Mouse (Mus musculus) midbrain, embryonic 14.5 days (tissue): Measurements from ENCODE around the gene Cmss1. TPM values are rescaled to one million over a fixed set of nuclear protein-coding genes. Genes with fewer than 3 reads are reported as not detected.

ENCODE experiments used
- ATAC-seq: fragments of 200-750 bp; cut with Nextera tagmentation; 2 replicates; pipeline ENCODE4 v1.8.0; 2017; ENCODE audit warnings: moderate number of reproducible peaks, moderate library complexity; ENCODE audit not compliant: low FRiP score, low TSS enrichment
- DNase-seq: peaks from one replicate; pipeline ENCODE4 v3.0.0-alpha.2; 2015
- H3K27ac ChIP-seq: fragments of 300-500 bp; sonication (generic); replicated peaks from 2 replicates; pipeline ENCODE4 v1.5.1; 2014; ENCODE audit warnings: mild to moderate bottlenecking, low read depth, low read length, moderate library complexity
- H3K27me3 ChIP-seq: fragments of 300-500 bp; sonication (generic); 2 replicates; pipeline ENCODE4 v1.6.1; 2014; ENCODE audit warnings: low read length, control low read depth, mixed read lengths; ENCODE audit not compliant: control insufficient read depth, insufficient read depth
- H3K36me3 ChIP-seq: fragments of 300-500 bp; sonication (generic); 2 replicates; pipeline ENCODE4 v1.6.1; 2014; ENCODE audit warnings: low read length, control low read depth; ENCODE audit not compliant: control insufficient read depth, insufficient read depth
- H3K4me1 ChIP-seq: fragments of 300-500 bp; sonication (generic); 2 replicates; pipeline ENCODE4 v1.6.1; 2014; ENCODE audit warnings: mild to moderate bottlenecking, antibody characterized with exemption, low read length, control low read depth; ENCODE audit not compliant: control insufficient read depth, insufficient read depth
- H3K4me2 ChIP-seq: fragments of 300-500 bp; sonication (generic); 2 replicates; pipeline ENCODE4 v1.6.1; 2014; ENCODE audit warnings: mild to moderate bottlenecking, low read length, moderate library complexity
- H3K4me3 ChIP-seq: fragments of 300-500 bp; sonication (generic); replicated peaks from 2 replicates; pipeline ENCODE4 v1.5.1; 2014; ENCODE audit warnings: low read depth, low read length
- H3K9ac ChIP-seq: fragments of 300-500 bp; sonication (generic); replicated peaks from 2 replicates; pipeline ENCODE4 v1.6.1; 2014; ENCODE audit warnings: mild to moderate bottlenecking, low read length, moderate library complexity
- H3K9me3 ChIP-seq: fragments of 300-500 bp; sonication (generic); 2 replicates; pipeline ENCODE4 v1.6.1; 2016; ENCODE audit warnings: low read length, control low read depth, mixed read lengths; ENCODE audit not compliant: control insufficient read depth
- WGBS: fragments of 180-500 bp; shearing (Covaris S2); extraction: QIAGEN DNeasy Blood & Tissue Kit; methylation state at CpG from one replicate; pipeline ENCODE4 v1.1.7; 2014; 5-methylcytosine and 5-hydroxymethylcytosine counted together
- polyA plus RNA-seq: library from polyadenylated mRNA; unstranded; fragments of >200 nt; fragmentation: Nextera tagmentation; extraction: Ambion mirVana; gene quantifications from 2 replicates; pipeline ENCODE4 v1.2.1, GENCODE M21; 2014

The Cmss1 gene
- polyA plus RNA-seq, 1 experiment from 2014 or later = 38.2 TPM

DNA sequence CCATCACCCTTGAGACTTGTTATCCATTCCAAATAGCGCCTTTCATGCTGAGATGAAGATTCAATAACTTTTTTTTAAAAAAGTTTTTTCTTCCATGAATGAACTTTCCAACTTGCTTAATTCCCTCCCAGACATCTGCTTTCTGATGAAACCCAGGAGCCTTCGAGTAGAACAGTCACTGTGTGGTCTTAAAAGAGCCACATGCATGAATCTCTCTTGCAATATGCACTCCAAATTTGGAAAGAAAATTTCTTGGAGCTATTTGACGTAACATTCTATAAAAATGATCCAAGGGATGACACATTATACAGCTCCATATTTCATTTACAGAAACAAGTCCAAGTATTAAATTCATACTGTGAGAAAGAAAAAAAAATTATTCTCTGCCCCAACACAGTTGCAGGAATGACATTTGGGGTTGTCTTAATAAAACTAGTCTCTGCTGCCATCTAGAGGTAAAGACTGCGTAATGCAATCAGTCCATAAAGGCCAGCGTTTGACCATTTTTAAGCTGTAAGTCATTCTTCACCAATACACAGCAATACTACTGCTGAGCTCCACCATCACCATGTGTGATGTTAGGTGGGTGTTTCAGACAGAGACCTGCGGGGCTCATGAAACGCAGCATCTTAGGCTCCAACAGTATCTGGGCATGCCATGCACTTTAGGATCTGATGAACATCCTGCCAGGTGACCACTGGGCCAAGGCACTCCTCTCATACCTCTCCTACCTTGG lies 13.1 kb downstream of the Cmss1 start:
- WGBS = 44% methylated on average over 7 of the region's 7 CpGs
- peak; percentile 46; the same call in 1 of the 2 replicates for ATAC-seq
- Histone ChIP-seq H3K4me3 (no peak overlapping the region), H3K4me1 (no peaks in the 10 kb centered on the region), H3K4me2 (no peak overlapping the region), H3K27me3 (no peaks in the 10 kb centered on the region), H3K27ac (no peak overlapping the region), H3K9ac (no peak overlapping the region), H3K36me3 (no peaks in the 10 kb centered on the region), H3K9me3 (no peaks in the 10 kb centered on the region)
- peak; percentile 89 for DNase-seq

DNA sequence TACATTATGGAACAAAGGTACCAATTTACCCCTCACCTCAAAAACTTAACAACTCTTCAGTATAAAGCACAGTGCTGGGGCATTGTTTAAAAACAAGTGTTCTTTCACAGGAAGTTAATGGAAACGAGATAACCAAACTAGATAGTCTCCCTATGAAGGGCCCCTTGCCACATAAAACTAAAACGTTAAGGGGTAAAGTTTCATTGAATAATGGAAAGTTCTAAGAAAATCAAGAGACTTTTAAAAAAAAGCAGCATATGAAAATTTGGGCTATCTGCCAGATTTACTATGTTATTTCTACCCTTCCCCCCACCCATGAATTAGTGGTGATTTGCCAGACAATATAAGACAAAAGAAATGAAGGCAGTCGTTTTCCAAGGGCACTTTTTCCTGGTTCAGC lies 21.5 kb downstream of the Cmss1 start:
- H3K27ac ChIP-seq = no peak overlapping the region

DNA sequence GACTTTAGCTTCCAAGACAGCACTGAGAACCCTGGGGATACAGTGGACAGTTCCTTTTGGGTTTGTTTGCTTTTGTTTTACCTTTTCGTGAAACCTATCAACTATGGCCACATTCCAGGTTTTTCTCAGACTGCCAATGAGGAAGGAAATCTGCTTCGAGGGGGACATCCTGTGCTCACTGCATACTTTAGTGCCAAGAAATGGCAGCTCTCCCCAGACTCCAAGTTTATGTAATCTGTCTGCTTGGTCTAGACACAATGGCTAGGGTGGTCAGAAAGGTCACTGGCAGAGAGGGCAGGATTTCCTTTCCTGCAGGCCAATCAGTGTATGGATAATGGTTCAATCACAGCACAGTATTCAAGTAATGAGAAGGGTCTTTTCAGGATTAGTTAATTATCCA lies 24.7 kb downstream of the Cmss1 start:
- no peaks in the 10 kb centered on the region for H3K27me3 ChIP-seq
- no peak overlapping the region for H3K4me2 ChIP-seq
- 94% methylated on average over 2 of the region's 2 CpGs for WGBS
- no peaks in the 10 kb centered on the region for H3K4me1 ChIP-seq
- no peak overlapping the region for H3K27ac ChIP-seq
- no peaks in the 10 kb centered on the region for H3K36me3 ChIP-seq
- H3K9ac ChIP-seq = no peak overlapping the region
- H3K9me3 ChIP-seq = no peaks in the 10 kb centered on the region
- DNase-seq (no peak), ATAC-seq (no peak)
- no peak overlapping the region for H3K4me3 ChIP-seq

More for the DNA sequence above, 21.5 kb downstream of the Cmss1 start:
- no peak overlapping the region for H3K4me2 ChIP-seq
- no peak for ATAC-seq
- H3K4me3 ChIP-seq = no peak overlapping the region
- no peaks in the 10 kb centered on the region for H3K27me3 ChIP-seq
- H3K9me3 ChIP-seq = no peaks in the 10 kb centered on the region
- H3K36me3 ChIP-seq = no peaks in the 10 kb centered on the region
- DNase-seq = no peak
- 85% methylated on average over 3 of the region's 3 CpGs for WGBS
- H3K9ac ChIP-seq = no peak overlapping the region
- no peaks in the 10 kb centered on the region for H3K4me1 ChIP-seq

DNA sequence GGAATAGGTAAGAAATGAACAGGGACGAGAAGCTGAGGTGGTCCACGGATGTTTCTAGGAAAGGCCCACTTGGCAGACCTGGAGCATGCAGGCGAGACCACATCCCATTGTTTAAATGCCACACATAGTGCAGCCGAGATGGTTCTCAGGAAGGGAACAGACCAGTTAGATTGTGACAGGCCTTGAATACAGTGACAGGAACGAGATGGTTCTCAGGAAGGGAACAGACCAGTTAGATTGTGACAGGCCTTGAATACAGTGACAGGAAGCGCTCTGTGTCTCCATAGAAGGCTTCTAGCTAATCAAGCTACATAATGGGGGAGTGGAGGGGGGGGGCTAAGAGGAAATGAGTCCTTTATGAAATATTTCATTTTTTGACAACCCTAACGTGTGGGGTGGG lies 26.6 kb downstream of the Cmss1 start:
- Histone ChIP-seq H3K27ac (no peak overlapping the region), H3K36me3 (no peaks in the 10 kb centered on the region), H3K27me3 (no peaks in the 10 kb centered on the region), H3K9me3 (no peaks in the 10 kb centered on the region), H3K4me2 (no peak overlapping the region), H3K4me1 (no peaks in the 10 kb centered on the region), H3K4me3 (no peak overlapping the region), H3K9ac (no peak overlapping the region)
- no peak for DNase-seq
- 75% methylated on average over 7 of the region's 7 CpGs for WGBS
- ATAC-seq = no peak

DNA sequence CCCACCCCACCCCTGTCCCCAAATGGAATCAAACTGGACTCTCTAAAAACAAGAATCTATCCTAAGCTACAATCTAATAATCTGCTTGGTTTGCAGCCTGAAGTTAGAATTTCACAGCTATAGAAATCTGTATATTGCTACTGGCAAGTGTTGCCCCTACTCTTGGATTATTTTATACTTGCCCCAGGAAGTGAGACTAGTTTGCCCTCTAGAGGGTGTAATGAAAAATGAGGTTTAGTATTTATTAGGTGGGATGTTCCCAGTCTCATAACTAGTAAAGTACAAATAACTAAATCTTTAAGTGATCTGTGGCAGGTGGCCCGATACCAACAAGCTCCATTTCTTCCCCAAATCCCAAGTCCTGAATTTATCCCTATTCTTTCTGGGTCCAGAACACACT lies 29.1 kb downstream of the Cmss1 start:
- H3K9ac ChIP-seq = no peak overlapping the region
- 93% methylated on average over 1 of the region's 1 CpGs for WGBS
- no peak overlapping the region for H3K4me3 ChIP-seq
- H3K4me2 ChIP-seq = no peak overlapping the region
- H3K36me3 ChIP-seq = no peaks in the 10 kb centered on the region
- H3K27ac ChIP-seq = no peak overlapping the region
- no peak for DNase-seq
- H3K27me3 ChIP-seq = no peaks in the 10 kb centered on the region
- ATAC-seq = no peak
- H3K4me1 ChIP-seq = no peaks in the 10 kb centered on the region
- no peaks in the 10 kb centered on the region for H3K9me3 ChIP-seq

DNA sequence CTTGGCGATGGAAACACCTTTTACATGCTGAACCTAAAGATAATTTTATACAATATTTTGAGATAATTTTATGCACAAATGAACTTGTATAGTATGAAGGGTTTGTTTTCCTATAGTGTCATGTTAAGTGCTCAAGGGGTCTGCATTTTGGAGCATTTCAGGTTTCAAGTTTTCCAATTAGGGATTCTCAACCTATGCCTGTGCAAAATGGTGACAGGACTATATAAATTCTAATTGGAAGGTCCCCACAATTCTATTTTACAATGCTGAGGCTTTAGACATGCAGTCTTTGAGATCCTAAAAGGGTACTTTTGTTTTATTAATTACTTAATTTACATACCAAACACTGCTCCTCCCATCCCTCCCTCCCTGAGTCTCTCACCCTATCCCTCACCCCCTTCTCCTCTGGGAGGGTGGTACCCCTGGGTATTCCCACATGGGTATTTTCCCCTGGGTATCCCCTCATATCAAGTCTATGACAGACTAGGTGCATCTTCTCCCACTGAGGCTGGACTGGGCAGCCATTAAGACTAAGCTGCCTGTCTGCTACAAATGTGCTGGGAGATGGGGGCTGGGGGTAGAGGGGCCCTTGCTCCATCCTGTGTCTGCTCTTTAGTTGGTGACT lies 30.8 kb downstream of the Cmss1 start:
- ATAC-seq = no peak
- no peak overlapping the region for H3K9ac ChIP-seq
- no peak overlapping the region for H3K27ac ChIP-seq
- no peak overlapping the region for H3K4me3 ChIP-seq
- no peaks in the 10 kb centered on the region for H3K36me3 ChIP-seq
- no peaks in the 10 kb centered on the region for H3K4me1 ChIP-seq
- H3K9me3 ChIP-seq = no peaks in the 10 kb centered on the region
- no peaks in the 10 kb centered on the region for H3K27me3 ChIP-seq
- 95% methylated on average over 1 of the region's 1 CpGs for WGBS
- DNase-seq = no peak
- H3K4me2 ChIP-seq = no peak overlapping the region

DNA sequence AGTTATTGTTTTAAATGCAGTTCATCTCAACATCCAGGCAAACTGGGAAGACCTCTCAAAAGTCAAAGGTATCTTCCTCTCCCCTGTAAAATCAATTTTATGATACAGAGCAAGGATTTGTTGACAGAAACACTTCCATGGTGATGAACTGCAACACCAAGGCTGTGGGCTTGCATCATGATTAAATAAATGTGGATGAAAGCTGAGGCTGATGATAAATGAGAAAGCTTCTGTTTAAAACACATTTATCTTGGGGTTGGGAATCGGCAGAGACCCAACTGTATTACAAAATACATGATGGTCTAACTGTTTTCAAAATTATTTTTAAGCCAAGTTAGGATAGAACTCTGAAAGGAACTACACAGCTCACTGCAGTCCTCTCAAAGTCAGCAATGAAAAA lies 32.8 kb downstream of the Cmss1 start:
- Histone ChIP-seq H3K27ac (no peak overlapping the region), H3K36me3 (no peaks in the 10 kb centered on the region)

DNA sequence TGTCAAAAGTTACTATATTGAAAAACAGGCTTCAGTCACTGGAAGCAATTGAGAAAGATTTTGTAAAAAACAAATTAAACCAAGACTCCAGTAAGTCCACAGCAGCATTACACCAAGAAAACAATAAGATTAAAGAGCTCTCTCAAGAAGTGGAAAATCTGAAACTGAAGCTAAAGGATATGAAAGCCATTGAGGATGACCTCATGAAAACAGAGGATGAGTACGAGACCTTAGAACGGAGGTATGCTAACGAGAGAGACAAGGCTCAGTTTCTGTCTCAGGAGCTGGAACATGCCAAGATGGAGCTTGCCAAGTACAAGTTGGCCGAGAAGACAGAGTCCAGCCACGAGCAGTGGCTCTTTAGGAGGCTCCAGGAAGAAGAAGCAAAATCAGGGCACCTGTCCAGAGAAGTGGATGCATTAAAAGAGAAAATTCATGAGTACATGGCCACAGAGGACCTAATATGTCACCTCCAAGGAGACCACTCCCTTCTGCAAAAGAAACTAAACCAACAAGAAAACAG lies 35.8 kb downstream of the Cmss1 start:
- no peaks in the 10 kb centered on the region for H3K9me3 ChIP-seq
- H3K4me2 ChIP-seq = no peak overlapping the region
- 92% methylated on average over 5 of the region's 5 CpGs for WGBS
- no peak overlapping the region for H3K9ac ChIP-seq
- H3K27ac ChIP-seq = no peak overlapping the region
- H3K27me3 ChIP-seq = no peaks in the 10 kb centered on the region
- ATAC-seq (no peak), DNase-seq (no peak)
- H3K4me1 ChIP-seq = no peaks in the 10 kb centered on the region
- no peaks in the 10 kb centered on the region for H3K36me3 ChIP-seq
- no peak overlapping the region for H3K4me3 ChIP-seq

More for the DNA sequence above, 32.8 kb downstream of the Cmss1 start:
- DNase-seq (no peak), ATAC-seq (no peak)
- Histone ChIP-seq H3K9me3 (no peaks in the 10 kb centered on the region), H3K9ac (no peak overlapping the region), H3K4me1 (no peaks in the 10 kb centered on the region), H3K27me3 (no peaks in the 10 kb centered on the region), H3K4me3 (no peak overlapping the region), H3K4me2 (no peak overlapping the region)
- WGBS = 98% methylated on average over 1 of the region's 1 CpGs
